Mouse (Mus musculus): ENCODE results near the gene Nfkb1.

Nfkb1 gene

DNA sequence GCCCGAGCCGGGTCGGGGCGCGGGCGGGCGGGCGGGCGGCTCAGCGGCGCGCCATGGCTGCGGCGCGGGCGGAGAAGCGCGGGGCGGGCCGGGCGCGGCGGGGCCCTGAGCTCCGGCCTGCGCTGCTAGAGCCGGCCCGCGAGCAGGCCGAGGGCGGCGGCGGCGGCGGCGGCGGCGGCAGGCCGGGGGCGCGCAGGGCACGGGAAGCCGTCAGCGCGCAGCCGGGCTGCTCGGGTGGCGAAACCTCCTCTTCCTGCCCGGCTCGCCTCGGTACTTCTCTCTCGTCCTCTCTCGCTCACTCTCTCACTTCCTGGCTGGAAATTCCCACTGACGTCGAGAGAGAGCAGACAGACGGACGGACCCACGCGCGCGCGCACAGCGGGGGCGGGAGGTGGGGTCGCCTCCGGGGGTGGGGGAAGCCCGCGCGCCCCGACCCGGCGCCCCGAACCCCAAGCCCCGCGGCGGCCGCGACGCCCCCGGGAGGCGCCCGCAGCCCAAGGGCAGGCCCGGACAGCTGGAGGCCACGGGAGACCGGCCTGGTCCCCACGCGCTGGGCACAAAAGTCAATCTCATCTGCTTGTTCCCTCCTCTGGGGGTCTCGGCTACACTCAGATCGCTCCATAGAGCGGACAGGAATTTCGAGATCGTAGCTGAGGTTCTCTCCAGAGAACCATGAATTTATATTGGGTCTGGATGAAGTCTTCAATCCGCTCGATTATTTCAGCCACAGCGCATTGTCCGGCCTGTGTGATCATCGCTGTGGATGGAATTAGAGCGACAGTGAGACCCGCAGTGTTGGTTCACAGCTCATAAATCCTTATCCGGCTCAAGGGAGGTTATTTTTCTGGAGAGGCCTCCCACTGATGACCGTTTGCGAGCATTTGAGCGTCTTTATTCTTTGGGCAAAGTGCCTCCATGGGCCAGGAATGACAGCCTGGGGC lies at the start of gene Nfkb1:
Gene Nfkb1 (minus strand): TSS at position 357 of the 941 bp plus-strand sequence.
- DNase-seq, result peak; percentile 81

DNA sequence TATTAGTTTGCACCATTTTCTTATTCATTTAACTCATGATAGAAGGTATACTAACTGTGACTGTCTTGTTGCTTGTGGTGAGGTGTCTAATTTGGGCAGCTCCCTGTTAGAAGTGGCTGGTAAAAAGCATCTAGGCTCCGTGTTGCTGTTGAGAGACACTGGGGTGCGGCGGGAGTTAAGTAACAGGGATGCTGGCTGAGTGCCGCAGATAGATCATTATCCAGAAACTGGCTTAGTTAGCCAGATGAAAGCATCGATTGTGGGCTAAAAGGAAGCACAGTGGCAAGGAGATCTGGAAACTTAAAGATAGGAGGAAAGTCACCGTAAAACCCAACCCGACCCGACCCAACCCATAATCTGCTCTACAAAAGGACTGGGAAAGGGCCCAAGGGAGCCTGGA lies 49.4 kb upstream of the Nfkb1 start:
- no peak for DNase-seq

DNA sequence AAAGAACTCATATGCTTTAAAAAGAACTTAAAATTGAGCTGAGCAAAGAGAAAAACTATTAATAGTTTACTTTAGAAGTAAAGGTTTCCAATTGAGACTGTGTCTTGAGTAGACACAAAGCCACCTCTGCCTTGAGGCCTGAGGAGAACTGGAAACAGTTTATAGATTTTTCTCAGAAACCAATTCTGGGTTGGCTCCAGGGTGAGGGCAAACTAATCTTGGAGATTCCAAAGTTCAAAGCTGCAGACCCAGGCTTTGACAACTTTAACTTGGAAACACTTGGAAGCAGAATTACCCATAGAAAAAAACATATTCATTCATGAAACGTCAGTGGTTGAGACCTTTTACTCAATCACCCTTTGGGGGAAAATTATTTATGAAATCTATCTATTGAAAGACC lies 43.4 kb upstream of the Nfkb1 start:
- no peak for DNase-seq

DNA sequence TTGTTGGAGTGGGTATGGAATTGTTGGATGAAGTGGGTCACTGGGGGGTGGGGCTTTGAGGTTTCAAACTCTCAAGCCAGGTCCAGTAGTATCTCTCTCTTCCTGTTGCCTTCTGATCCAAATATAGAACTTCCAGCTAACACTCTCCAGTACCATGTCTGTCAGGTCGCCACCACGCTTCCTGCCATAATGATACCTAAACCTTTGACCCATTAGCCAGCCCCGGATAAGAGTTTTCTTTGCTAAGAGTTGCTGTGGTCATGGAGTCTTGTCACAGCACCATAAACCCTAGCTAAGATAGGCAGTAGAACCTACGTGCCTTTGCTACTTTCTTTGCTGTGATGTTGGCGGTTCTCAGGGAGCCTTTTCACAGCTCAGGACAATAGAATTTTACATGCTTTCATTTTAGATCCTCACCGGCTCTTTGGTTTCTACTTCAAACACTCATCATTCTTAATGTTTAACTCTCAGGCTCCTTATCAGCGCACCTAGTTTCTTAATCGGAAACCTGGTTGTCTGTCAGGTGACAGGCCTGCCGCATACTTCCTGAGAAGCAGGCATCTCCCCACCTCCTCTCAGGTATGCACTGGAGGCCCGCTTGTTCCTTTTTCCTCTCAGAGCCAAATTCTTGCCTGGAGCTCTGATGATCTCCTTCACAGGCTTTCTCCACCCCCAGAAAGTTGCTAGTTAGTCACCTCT lies 41.5 kb upstream of the Nfkb1 start:
- DNase-seq, result peak; percentile 38

DNA sequence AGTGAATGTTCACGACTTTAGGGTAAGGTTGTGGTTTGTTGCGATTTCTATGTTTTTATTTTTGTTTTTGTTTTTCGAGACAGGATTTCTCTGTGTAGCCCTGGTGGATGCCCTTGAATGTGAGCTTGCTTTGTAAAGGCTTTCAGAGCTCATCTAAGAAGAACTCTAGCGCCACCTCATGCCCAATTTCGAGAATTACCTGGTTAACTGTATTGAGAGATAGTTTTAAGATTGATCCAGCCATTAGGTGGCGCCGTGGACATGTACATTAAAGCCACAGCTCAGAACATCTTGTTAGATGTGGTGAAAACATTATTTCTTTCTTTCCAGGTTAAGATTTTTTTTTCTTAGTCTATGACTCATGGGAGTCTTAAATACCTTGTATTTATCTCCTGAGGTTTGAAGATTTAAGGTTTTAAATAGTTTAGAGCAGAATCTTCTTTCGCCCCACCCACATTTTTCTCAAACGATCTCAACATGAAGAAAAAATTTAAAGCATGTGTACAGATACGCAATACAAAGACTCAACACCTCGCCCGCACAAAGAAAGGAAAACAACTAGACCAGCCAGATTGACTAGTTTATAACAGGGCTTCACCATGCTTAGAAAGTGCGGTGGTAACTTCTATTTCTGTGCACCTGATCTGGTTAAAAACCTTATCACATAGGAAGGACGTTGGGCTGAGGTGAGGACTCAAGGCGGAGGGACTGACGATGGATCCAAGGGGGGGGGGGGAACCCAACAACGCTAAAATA lies 40.1 kb upstream of the Nfkb1 start:
- peak; percentile 96 for DNase-seq

DNA sequence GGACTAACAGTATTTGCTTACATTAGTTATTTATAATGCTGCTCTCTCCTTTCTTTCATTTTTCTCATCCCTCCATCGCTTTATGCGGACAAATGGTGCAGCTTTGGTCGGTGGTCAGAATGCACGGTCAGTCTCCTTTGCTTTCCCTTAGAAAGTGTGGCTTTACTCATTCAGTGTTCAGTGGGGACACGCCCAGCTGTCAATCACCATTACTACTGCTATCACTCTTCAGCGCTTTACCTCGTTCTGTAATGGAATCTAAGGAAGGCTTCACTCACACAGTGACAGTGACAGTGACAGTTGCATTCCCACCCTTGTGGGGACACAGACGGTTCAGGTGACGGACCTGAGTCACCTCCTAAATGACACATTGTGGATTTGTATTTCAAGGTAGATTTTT lies 39.4 kb upstream of the Nfkb1 start:
- no peak for DNase-seq

DNA sequence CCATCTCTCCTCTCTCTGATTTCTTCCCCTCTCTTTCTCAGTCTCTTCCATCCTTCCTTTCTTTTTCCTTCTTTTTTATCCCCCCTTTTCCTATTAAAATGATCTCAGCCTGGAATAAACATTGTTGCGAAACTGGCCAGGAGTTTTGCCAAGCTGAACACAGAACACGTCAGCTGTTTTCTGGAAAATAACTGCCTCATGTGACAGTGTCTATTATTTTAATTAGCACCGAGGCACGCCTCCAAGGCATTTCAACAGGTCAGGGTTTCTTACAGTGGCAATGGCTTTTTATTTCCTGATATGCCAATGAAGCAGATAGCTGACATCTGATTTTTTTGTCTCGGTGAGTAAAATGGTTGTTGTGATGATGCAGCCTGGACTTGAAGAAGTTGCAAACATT lies 38.2 kb upstream of the Nfkb1 start:
- peak; percentile 79 for DNase-seq

DNA sequence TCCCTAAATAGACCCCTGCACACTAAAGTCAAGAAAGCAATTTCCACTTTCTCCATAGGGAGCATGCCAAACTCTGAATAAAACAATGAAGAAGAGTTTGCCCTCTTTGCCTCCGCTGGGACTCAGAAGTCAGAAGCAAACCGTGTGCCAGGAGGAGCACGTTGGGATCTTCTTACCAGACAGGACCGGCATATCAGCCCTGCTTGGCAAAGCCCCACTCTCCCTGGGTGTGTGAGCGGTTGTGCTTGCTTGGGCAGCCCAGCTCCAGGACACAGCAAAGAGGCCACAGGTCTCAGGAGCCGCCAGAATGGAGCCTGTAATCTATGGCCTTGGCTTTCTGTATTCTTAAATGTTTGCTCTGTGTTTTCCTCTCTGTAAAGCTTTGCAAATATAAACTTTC lies 37.6 kb upstream of the Nfkb1 start:
- DNase-seq, result no peak

DNA sequence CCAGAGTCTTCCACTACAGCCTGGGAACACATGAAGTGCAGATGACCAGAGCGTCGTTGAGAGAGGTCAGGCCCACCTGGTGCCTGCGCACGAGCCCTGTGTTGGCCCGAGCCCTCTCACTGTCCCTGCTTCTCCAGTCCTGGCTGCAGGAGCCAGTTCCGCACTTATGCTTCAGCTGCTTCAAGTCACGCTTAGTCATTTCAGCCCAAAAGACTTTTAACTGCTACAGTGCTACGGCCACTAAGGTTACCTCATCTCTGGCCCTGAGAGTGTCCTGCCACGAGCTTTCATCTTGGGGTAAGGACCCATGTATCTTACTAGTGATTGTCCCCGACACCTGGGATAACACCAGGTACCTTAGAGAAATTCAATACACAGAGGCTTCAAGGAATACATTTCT lies 36.0 kb upstream of the Nfkb1 start:
- no peak for DNase-seq

DNA sequence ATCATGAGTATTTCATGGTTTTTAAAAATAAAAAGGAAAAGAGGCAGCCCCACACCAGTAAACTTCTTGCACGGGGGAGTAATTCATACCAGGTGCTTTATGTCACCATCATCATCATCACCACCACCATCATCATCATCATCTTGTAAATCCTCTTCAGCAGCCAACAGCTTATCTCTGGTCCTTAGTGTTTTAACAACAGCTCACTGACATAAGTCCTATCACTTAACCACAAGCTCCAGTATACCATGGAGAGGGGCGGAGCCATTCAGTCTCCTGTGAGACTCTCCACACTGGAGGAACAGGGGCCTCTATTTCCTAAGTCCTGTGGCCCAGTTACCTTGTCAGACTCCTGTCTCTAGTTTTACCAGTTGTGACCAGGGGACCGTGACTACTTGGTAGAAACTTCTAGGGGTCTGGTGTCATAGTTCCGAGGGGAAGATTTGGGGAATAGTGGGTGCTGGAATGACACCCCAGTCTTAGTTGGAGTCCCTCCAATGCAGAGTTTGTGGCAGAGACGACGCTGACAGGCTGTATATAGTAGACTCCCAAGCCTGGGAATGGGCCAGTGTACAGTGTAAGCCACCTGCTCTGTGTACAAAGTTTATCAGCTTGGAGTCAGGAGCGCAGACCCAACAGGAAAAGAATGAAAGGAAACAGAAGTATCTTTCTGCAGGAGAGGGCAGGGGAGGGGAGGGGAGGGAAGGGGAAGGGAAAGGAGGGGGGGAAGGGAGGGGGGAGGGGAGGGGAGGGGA lies 35.4 kb upstream of the Nfkb1 start:
- DNase-seq, result no peak

DNA sequence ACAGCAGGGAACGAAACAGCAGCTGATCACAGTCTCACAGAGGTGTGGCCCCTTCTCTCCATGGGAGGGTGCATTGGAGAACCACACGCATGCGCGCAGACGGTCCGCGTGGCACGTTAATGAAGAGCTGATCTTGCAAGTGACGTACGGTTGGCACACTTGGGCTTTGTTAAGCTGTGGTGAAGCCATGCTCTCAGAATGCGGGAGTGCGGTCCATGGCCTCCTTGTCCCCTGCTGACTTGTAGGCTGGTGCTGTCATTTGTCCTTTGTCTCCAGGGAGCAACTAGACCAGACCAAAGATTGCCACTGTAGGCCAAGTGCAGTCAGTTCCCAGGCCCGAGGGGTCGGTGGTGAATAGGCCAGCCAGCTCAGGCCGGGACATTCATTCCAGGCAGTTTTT lies 34.7 kb upstream of the Nfkb1 start:
- DNase-seq, result no peak

DNA sequence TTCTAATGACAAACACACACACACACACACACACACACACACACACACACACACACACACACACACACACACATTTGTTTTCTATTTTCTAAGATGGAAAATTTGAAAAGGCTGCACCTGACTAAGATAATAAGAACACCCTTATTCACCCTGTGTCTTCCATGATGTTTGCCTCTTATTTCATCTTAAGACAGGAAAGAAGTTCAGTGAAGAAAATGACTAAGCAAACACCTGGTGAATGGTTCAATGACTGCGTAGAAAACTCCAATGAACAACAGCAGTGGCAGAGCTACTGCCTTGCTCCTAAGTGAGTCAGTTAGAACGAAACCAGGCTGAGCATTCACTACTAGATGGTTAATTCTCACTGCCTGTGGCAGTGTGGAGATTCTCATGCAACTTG lies 30.8 kb upstream of the Nfkb1 start:
- no peak for DNase-seq

DNA sequence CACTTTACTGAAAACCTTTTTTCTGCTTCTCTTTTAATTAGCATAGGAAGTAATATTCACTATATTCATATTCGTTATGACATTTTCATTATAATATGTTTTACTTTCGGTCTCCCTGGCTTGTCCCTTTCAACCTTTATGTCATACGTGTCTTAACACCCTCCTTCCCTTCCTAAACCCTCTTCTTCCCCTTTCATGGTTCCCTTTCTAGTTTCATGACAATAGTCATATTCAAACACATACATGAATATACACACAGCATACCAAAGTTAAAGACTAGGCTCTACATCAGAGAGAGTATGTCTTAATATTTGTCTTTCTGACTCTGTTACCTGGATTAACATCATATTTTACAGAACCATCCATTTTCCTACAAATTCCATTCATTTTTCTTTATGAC lies 28.6 kb upstream of the Nfkb1 start:
- no peak for DNase-seq

DNA sequence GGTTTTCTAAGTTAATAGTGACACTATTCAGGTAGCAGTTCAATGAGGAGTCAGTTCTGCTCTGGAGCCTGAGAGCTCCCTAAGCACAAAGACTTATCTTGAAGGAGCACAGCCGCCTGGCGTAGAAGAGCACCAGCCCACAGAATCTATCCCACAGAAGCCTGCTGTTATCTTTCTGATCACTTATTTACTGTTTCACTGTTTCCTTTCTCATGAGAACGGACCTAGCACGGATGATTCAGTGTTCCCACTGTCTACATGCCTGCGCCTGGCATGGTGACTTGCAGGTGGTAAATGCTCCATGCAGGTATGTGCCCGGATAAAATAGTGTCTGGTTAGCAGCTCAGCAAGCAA lies 27.8 kb upstream of the Nfkb1 start:
- DNase-seq, result no peak

DNA sequence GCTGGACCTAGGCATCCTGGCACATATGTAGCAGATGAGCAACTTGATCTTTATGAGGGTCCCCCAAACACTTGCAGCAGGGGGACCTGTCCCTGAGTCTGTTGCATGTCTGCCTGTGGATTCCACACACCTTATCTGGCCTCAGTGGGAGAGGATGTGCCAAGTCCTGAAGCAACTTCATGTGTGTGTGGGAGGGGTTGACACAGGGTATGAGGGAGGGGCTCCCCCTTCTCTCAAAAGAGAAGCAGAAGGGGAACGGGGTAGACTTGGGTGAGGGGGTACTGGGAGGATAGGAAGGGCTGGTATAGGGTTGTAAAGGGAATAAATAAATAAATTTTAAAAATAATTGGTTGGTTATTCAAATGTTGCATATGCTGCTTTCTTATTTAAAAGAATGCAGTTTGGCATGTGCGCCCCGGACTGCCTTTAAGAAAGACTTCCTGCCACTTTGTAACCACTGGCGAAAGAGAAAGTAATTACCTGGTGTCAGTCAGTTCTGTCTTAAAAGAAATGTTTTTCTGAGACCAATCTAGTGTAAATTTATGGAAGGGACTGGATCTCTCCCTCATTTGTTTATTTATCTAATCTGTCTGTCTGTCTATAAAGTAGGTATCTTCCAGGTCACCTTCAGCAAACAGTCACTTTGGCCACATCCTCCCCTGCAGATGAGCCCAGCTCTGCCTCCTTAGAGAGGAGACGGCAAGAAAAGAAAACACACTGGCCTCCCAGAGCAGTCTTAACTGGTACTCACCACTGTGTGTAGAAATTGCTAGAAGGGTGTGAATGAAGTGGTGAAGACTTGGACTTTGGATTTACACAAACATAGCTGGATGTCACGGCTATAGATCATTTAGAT lies 27.2 kb upstream of the Nfkb1 start:
- DNase-seq, result no peak

DNA sequence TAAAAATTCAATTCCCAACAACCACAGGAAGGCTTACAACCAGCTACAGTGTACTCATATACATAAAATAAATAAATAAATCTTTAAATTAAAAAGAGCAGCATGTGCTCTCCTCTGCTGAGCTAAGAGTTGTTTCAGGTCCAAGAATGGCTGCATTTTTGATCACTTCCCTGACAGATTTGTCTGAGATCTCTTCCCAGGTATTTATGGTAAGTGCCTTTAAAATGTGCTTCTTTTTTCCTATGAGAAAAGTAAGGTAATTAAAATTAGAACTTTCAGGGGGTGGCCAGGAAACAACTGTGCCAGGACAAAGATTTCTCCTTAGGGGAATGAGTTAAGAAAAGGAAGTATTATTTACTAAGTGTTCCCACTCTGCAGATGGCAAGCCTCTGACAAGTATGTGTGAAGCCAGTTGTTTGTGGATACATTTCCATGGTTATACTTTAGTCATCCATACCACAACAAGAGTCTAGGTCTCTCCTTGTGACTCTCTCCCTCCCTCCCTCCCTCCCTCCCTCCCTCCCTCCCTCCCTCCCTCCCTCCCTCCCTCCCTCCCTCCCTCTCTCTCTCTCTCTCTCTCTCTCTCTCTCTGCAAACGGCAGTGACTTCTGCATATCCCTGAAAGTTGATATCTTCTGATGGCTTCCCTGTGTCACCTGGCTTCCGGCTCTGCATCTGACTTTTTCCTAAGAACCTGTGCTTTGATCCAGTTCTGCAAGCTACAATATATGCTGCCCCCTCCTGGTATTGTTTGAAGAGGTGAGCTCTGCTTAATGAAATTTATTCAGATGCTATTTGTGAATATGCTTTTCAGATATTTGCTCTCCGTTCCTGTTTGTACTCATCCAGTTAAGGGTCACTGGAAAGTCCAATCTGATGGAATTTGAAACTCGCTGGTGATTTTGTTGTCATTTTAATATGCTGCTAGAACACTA lies 21.9 kb upstream of the Nfkb1 start:
- DNase-seq, result peak; percentile 68

DNA sequence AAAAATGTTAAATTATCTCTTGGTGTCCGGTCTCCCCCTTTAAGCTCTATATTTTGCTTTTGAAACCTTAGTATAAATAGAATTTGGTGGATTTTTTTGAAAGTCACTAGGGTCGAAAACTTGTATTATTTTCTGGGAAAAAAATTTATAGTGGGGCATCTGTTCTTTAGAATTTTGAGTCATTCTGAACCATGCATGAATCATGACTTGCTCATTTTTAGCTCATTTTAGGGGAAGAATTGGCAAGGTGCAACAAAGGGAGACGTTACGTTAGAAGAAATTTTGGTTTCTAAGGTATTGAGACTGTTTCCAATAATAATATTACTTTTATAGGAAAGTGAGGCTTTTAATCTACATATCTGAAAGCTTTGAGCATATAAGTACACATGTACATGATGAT lies 20.3 kb upstream of the Nfkb1 start:
- no peak for DNase-seq

DNA sequence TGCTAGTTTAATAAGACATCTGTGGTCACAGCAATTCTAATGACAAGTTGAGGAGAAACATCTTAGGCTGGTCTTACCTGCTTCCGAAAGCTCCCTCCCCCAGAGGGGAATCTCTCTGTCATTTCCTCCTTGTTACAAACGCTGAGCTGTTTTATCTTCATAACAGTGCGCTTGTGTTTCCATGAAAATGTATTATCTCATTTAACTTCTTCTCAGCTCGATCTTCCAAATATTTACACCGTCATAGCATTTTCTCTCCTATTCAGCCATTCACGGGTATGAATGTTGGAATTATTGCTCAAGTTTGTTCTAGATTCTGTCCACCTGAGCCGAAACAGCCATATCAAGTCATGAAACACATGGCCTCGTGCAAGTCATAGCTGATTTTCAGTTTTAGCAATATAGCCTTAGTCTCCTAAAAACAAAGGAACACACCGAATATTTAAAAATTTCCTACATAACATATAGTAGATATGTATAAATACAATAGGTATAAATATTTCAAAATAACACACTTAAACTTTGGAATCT lies 19.8 kb upstream of the Nfkb1 start:
- no peak for DNase-seq

DNA sequence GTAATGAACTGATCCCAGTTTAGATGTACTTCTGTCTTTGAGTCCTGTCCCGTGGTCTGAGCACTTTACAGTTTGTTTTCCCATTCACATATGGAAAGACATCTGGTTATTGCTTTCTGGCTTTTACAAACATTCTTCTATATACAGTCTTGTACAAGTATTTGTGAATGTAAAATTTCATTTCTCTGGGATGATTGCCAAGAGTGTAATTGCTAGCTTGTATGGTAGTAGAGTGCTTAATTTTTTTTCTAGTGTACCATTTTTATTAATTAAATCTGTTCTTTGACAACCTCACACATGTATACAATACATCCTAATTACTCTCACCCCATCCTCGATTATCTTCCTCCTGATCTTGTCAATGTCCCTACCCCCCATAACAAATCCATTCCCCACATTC lies 12.0 kb upstream of the Nfkb1 start:
- no peak for DNase-seq

DNA sequence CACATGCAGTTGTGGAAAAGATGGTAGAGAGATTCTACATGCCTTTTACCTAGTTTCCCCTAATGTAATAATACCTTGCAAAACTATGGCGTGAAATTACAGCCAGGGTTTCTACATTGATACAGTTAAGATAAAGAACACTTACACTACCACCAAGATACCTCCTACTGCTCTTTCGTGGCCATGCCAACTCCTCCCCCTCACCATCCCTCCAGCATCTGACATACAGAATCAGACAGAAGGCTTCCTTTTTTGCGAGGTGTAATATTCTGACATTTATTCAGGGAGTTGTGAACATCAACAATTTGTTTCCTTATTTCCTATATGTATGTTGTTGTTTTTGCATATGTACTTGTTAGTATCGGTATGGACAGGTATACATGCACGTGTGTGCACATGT lies 11.3 kb upstream of the Nfkb1 start:
- no peak for DNase-seq
